Mouse (Mus musculus): ENCODE results near the gene Gtse1. TPM values are rescaled to one million over a fixed set of nuclear protein-coding genes. Genes with fewer than 3 reads are reported as not detected.

Gtse1 gene
- polyA plus RNA-seq, 1 experiment from 2014 or later = 23.2 TPM

- peak; percentile 64 for ATAC-seq
- TF ChIP-seq CTCF (IDR thresholded peaks at IDR 0.05) = no peak
- in situ Hi-C loops (cut with MboI; ENCODE audit: low pct_unique_long_range_greater_than_20kb) = loop anchor here (5.0 kb wide), 2 partner anchors 150 to 255 kb away; no protein-coding TSS in a partner anchor
- POLR2A ChIA-PET = interaction anchor here (1.5 kb wide), 1 partner anchor 149 kb away, joined by 3 read pairs; no protein-coding TSS in a partner anchor
- no peaks in the 10 kb centered on the region for H3K27me3 ChIP-seq
- CTCF ChIA-PET = interaction anchor here (0.6 to 2.7 kb wide), 20 partner anchors 8 to 275 kb away, joined by 3 to 15 read pairs (median 4); partner anchors contain the start of genes Gtse1 and Trmu
- DNase-seq (ENCODE audit: low read depth, low spot score) = no peak
These were observed 8.2 kb downstream of the Gtse1 start for GRCm38 (mm10) chr15:85867696-85868095.

GRCm38 (mm10) chr15:85877336-85877735 lies 17.8 kb downstream of the Gtse1 start:
- ATAC-seq (no peak), DNase-seq (ENCODE audit: low read depth, low spot score) (no peak)
- ChIA-PET CTCF (interaction anchor here (1.2 kb wide), 1 partner anchor 9 kb away, joined by 8 read pairs; no protein-coding TSS in a partner anchor), POLR2A (no interaction called here)
- no peaks in the 10 kb centered on the region for H3K27me3 ChIP-seq
- in situ Hi-C loops (cut with MboI; ENCODE audit: low pct_unique_long_range_greater_than_20kb) = no loop called here
- TF ChIP-seq CTCF (IDR thresholded peaks at IDR 0.05) = no peak

- DNase-seq (ENCODE audit: low read depth, low spot score) (peak; percentile 69), ATAC-seq (peak; percentile 81)
- TF ChIP-seq CTCF (IDR thresholded peaks at IDR 0.05) = no peak
- POLR2A ChIA-PET = interaction anchor here (0.9 to 1.4 kb wide), 2 partner anchors 20 to 156 kb away, joined by 3 read pairs; partner anchors contain the start of gene Gtse1
- H3K27me3 ChIP-seq = no peaks in the 10 kb centered on the region
- in situ Hi-C loops (cut with MboI; ENCODE audit: low pct_unique_long_range_greater_than_20kb) = no loop called here
- CTCF ChIA-PET = interaction anchor here (0.8 to 1.1 kb wide), 5 partner anchors 11 to 176 kb away, joined by 3 to 4 read pairs (median 3); partner anchors contain the start of gene Ppara
These were observed 19.4 kb downstream of the Gtse1 start, which contains the start of gene Trmu for GRCm38 (mm10) chr15:85878848-85879497. TSS of gene Trmu (plus strand) at chr15:85879312.

- TF ChIP-seq CTCF (IDR thresholded peaks at IDR 0.05) = no peak
- in situ Hi-C loops (cut with MboI; ENCODE audit: low pct_unique_long_range_greater_than_20kb) = no loop called here
- ChIA-PET CTCF (interaction anchor here (0.8 to 1.0 kb wide), 3 partner anchors 12 to 175 kb away, joined by 3 to 4 read pairs (median 3); no protein-coding TSS in a partner anchor), POLR2A (interaction anchor here (0.9 to 1.4 kb wide), 2 partner anchors 20 to 157 kb away, joined by 3 read pairs; partner anchors contain the start of gene Gtse1)
- no peaks in the 10 kb centered on the region for H3K27me3 ChIP-seq
- ATAC-seq (no peak), DNase-seq (ENCODE audit: low read depth, low spot score) (no peak)
These were observed 20.0 kb downstream of the Gtse1 start for GRCm38 (mm10) chr15:85879498-85879895.

- TF ChIP-seq CTCF (IDR thresholded peaks at IDR 0.05) = no peak
- ChIA-PET CTCF (no interaction called here), POLR2A (no interaction called here)
- no peak for DNase-seq (ENCODE audit: low read depth, low spot score)
- ATAC-seq = no peak
- no peaks in the 10 kb centered on the region for H3K27me3 ChIP-seq
- in situ Hi-C loops (cut with MboI; ENCODE audit: low pct_unique_long_range_greater_than_20kb) = no loop called here
These were observed 26.1 kb downstream of the Gtse1 start for GRCm38 (mm10) chr15:85885606-85886005.

- TF ChIP-seq CTCF (IDR thresholded peaks at IDR 0.05) = no peak
- POLR2A ChIA-PET = no interaction called here
- DNase-seq (ENCODE audit: low read depth, low spot score) (no peak), ATAC-seq (no peak)
- no peaks in the 10 kb centered on the region for H3K27me3 ChIP-seq
- in situ Hi-C loops (cut with MboI; ENCODE audit: low pct_unique_long_range_greater_than_20kb) = no loop called here
- CTCF ChIA-PET = no interaction called here
These were observed 29.7 kb downstream of the Gtse1 start for GRCm38 (mm10) chr15:85889235-85889634.

GRCm38 (mm10) chr15:85891971-85892370 lies 32.4 kb downstream of the Gtse1 start:
- ChIA-PET CTCF (interaction anchor here (2.0 kb wide), 1 partner anchor 22 kb away, joined by 6 read pairs; no protein-coding TSS in a partner anchor), POLR2A (no interaction called here)
- no peak for ATAC-seq
- TF ChIP-seq CTCF (IDR thresholded peaks at IDR 0.05) = no peak
- no peak for DNase-seq (ENCODE audit: low read depth, low spot score)
- no peaks in the 10 kb centered on the region for H3K27me3 ChIP-seq
- in situ Hi-C loops (cut with MboI; ENCODE audit: low pct_unique_long_range_greater_than_20kb) = no loop called here

GRCm38 (mm10) chr15:85892498-85893118 lies 33.1 kb downstream of the Gtse1 start:
- ATAC-seq (no peak), DNase-seq (ENCODE audit: low read depth, low spot score) (no peak)
- POLR2A ChIA-PET = no interaction called here
- H3K27me3 ChIP-seq = no peaks in the 10 kb centered on the region
- in situ Hi-C loops (cut with MboI; ENCODE audit: low pct_unique_long_range_greater_than_20kb) = no loop called here
- TF ChIP-seq CTCF (IDR thresholded peaks at IDR 0.05) = no peak
- CTCF ChIA-PET = interaction anchor here (0.9 to 2.0 kb wide), 2 partner anchors 11 to 21 kb away, joined by 3 to 6 read pairs; no protein-coding TSS in a partner anchor

- CTCF ChIA-PET = interaction anchor here (0.8 to 2.0 kb wide), 4 partner anchors 10 to 161 kb away, joined by 3 to 6 read pairs (median 3); no protein-coding TSS in a partner anchor
- POLR2A ChIA-PET = no interaction called here
- TF ChIP-seq CTCF (IDR thresholded peaks at IDR 0.05) = no peak
These were observed 34.3 kb downstream of the Gtse1 start for GRCm38 (mm10) chr15:85893871-85894270.

GRCm38 (mm10) chr15:85896284-85896683 lies 36.7 kb downstream of the Gtse1 start:
- in situ Hi-C loops (cut with MboI; ENCODE audit: low pct_unique_long_range_greater_than_20kb) = no loop called here
- ATAC-seq (no peak), DNase-seq (ENCODE audit: low read depth, low spot score) (no peak)
- TF ChIP-seq CTCF (IDR thresholded peaks at IDR 0.05) = no peak
- CTCF ChIA-PET = interaction anchor here (0.8 to 1.5 kb wide), 5 partner anchors 9 to 146 kb away, joined by 3 to 19 read pairs (median 7); no protein-coding TSS in a partner anchor
- POLR2A ChIA-PET = interaction anchor here (0.6 kb wide), 1 partner anchor 142 kb away, joined by 3 read pairs; no protein-coding TSS in a partner anchor
- H3K27me3 ChIP-seq = no peaks in the 10 kb centered on the region

More at GRCm38 (mm10) chr15:85893871-85894270, 34.3 kb downstream of the Gtse1 start:
- DNase-seq (ENCODE audit: low read depth, low spot score) (no peak), ATAC-seq (peak; percentile 42)
- H3K27me3 ChIP-seq = no peaks in the 10 kb centered on the region
- in situ Hi-C loops (cut with MboI; ENCODE audit: low pct_unique_long_range_greater_than_20kb) = no loop called here
